Comparison of ENCODE assay signal across 8 mouse cellular contexts in genomic region chr10:84441846-84442245, GRCm38 (mm10). TPM values are rescaled to one million over a fixed set of nuclear protein-coding genes. Genes with fewer than 3 reads are reported as not detected.
DNase-seq lines count a peak whose midpoint lies in the region; ATAC-seq and TF ChIP-seq lines count a peak whose summit lies in the region.

No protein-coding gene starts in this region.

- TF ChIP-seq CTCF in hindbrain, postnatal 0 days (IDR thresholded peaks at IDR 0.05; ENCODE audit: low read depth) = no peak
- TF ChIP-seq CTCF in midbrain, postnatal 0 days (IDR thresholded peaks at IDR 0.05) = no peak

- ATAC-seq in heart, embryonic 16.5 days (replicated peaks; ENCODE audit: extremely low read depth, insufficient read depth, low FRiP score) = no peak
- ATAC-seq in hindbrain, postnatal 0 days = no peak
- ATAC-seq in midbrain, postnatal 0 days (ENCODE audit: low FRiP score) = no peak

- H3K4me3 ChIP-seq in heart, embryonic 16.5 days (ENCODE audit: low read length) = peak overlapping the region; percentile 81
- H3K4me3 ChIP-seq in hindbrain, postnatal 0 days (ENCODE audit: low read length) = peak overlapping the region; percentile 87
- peak overlapping the region; percentile 86; the same call in 1 of the 2 replicates for H3K4me3 ChIP-seq in midbrain, postnatal 0 days (ENCODE audit: low read depth, low read length)

- intact Hi-C loops in heart, postnatal 25 days (cut with DNase I) = no loop called here
- intact Hi-C loops in left cerebral cortex, postnatal 14 days (cut with DNase I) = no loop called here

- peaks cover 21% of the 10 kb centered on the region for H3K4me1 ChIP-seq in heart, embryonic 16.5 days (ENCODE audit: control insufficient read depth, insufficient read depth, low read length)
- peaks cover 8% of the 10 kb centered on the region for H3K4me1 ChIP-seq in hindbrain, postnatal 0 days (ENCODE audit: insufficient read depth, low read length)
- peaks cover 9% of the 10 kb centered on the region; the same call in 1 of the 2 replicates for H3K4me1 ChIP-seq in midbrain, postnatal 0 days (ENCODE audit: insufficient read depth, low read length)

- H3K27me3 ChIP-seq in heart, embryonic 16.5 days (ENCODE audit: control insufficient read depth, insufficient read depth, low read length) = no peaks in the 10 kb centered on the region
- H3K27me3 ChIP-seq in hindbrain, postnatal 0 days (ENCODE audit: insufficient read depth, low read length) = no peaks in the 10 kb centered on the region
- no peaks in the 10 kb centered on the region for H3K27me3 ChIP-seq in midbrain, postnatal 0 days (ENCODE audit: insufficient read depth, low read length)

- no peaks in the 10 kb centered on the region for H3K9me3 ChIP-seq in heart, embryonic 16.5 days (replicated peaks; ENCODE audit: control insufficient read depth, low read length)
- H3K9me3 ChIP-seq in hindbrain, postnatal 0 days (ENCODE audit: low read length) = no peaks in the 10 kb centered on the region
- no peaks in the 10 kb centered on the region for H3K9me3 ChIP-seq in midbrain, postnatal 0 days (ENCODE audit: low read length)

- 23% methylated on average over 11 of the region's 11 CpGs for WGBS in heart, embryonic 16.5 days
- 20% methylated on average over 11 of the region's 11 CpGs for WGBS in hindbrain, postnatal 0 days
- WGBS in midbrain, postnatal 0 days = 16% methylated on average over 11 of the region's 11 CpGs

- no peaks in the 10 kb centered on the region for H3K36me3 ChIP-seq in heart, embryonic 16.5 days (ENCODE audit: control insufficient read depth, insufficient read depth)
- no peaks in the 10 kb centered on the region for H3K36me3 ChIP-seq in hindbrain, postnatal 0 days (ENCODE audit: insufficient read depth, low read length)
- no peaks in the 10 kb centered on the region for H3K36me3 ChIP-seq in midbrain, postnatal 0 days (ENCODE audit: insufficient read depth, low read length)

- peak overlapping the region; percentile 100 for H3K9ac ChIP-seq in heart, embryonic 16.5 days (ENCODE audit: low read length)
- peak overlapping the region; percentile 97 for H3K9ac ChIP-seq in hindbrain, postnatal 0 days (replicated peaks; ENCODE audit: low read length)
- H3K9ac ChIP-seq in midbrain, postnatal 0 days (replicated peaks; ENCODE audit: low read length, poor library complexity, severe bottlenecking) = peak overlapping the region; percentile 99; the same call in 1 of the 2 replicates

- peak overlapping the region; percentile 98 for H3K27ac ChIP-seq in heart, embryonic 16.5 days (ENCODE audit: low read length)
- H3K27ac ChIP-seq in hindbrain, postnatal 0 days = peak overlapping the region; percentile 94
- peak overlapping the region; percentile 96; the same call in 1 of the 2 replicates for H3K27ac ChIP-seq in midbrain, postnatal 0 days (ENCODE audit: low read depth, low read length)

- H3K4me2 ChIP-seq in heart, embryonic 16.5 days (ENCODE audit: low read depth, low read length) = peak overlapping the region; percentile 91
- H3K4me2 ChIP-seq in hindbrain, postnatal 0 days (ENCODE audit: low read depth, low read length) = peak overlapping the region; percentile 96
- H3K4me2 ChIP-seq in midbrain, postnatal 0 days (ENCODE audit: low read depth, low read length, poor library complexity, severe bottlenecking) = peak overlapping the region; percentile 96

- DNase-seq in heart, postnatal 25 days (ENCODE audit: low spot score) = no peak
- DNase-seq in cerebellum, adult 9-11 months = peak; percentile 47
- DNase-seq in hindbrain, postnatal 0 days (ENCODE audit: low spot score) = no peak
- no peak for DNase-seq in midbrain, postnatal 0 days (ENCODE audit: low spot score)
- DNase-seq in adrenal gland, postnatal 4 days (ENCODE audit: low spot score in 2 of 2) = no peak
- no peak for DNase-seq in left cerebral cortex, postnatal 14 days (ENCODE audit: low spot score in 2 of 2)
- no peak for DNase-seq in adrenal gland, adult 8-10 months

RNA-seq across cellular contexts. Expression of gene Nuak1, which starts 1.4 kb away (rescaled TPM):
- polyA plus RNA-seq in heart, embryonic 16.5 days (2015; fragmentation: Nextera tagmentation; extraction: Ambion mirVana) = 3.0 and 3.2 TPM in 2 replicates
- total RNA-seq in heart, postnatal 25 days (2021) = 10 to 100 TPM; 30.8 to 32.3 TPM
- 22.7 and 23.3 TPM in 2 replicates for total RNA-seq in hindbrain, postnatal 0 days (2014; rRNA removed)
- 3.0 and 3.1 TPM in 2 replicates for polyA plus RNA-seq in hindbrain, postnatal 0 days (2015; fragmentation: Nextera tagmentation; extraction: Ambion mirVana)
- total RNA-seq in midbrain, postnatal 0 days (2014; rRNA removed) = 21.1 and 37.9 TPM in 2 replicates
- polyA plus RNA-seq in midbrain, postnatal 0 days (2015; fragmentation: Nextera tagmentation; extraction: Ambion mirVana) = 2.2 and 2.7 TPM in 2 replicates
- 10 to 100 TPM; 13.4 to 13.5 TPM for total RNA-seq in adrenal gland, postnatal 4 days (2021)
- total RNA-seq in left cerebral cortex, postnatal 14 days (2021) = 10 to 100 TPM; 56.0 to 66.2 TPM
- 10 to 100 TPM; 10.1 to 13.6 (median 12.1) TPM for total RNA-seq in adrenal gland, adult 8-10 months (2022)
